Mouse (Mus musculus) urinary bladder, postnatal 25 days (tissue): ENCODE data around the gene Ppp1r27.
"Not testable (repeated sequence)": the region's sequence is repeated elsewhere in the genome, so short reads cannot be mapped to it uniquely, and the experiment has no call there.

Experiments
- DNase-seq: peaks from one replicate; pipeline ENCODE4 v3.0.0; 2022; ENCODE audit warnings: low spot score

Gene Ppp1r27

GRCm38 (mm10) chr11:120545964-120546363 is 5.0 kb downstream of the Ppp1r27 start:
- no peak for DNase-seq

DNA sequence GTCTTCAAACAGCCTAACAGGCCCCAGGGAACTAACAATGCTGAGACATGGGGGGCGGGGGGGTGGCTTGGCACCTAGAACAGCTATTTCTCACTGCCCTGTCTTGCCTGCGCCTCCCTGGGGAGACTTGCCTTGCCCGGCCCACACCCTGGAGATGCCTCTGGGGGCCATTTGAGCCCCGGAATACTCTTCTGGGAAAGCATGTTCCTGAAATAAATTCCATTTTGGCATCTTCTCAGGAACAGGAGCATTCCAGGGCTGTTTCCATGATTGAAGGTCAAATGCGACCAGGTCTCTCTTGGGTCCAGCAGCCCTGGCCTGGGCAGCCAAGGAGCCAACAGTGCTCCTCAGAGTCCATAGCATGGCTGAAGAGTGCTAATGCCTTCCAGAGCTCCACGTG is 8.6 kb downstream of the Ppp1r27 start:
- no peak for DNase-seq

GRCm38 (mm10) chr11:120541907-120542306 is 9.0 kb downstream of the Ppp1r27 start:
- no peak for DNase-seq

DNA sequence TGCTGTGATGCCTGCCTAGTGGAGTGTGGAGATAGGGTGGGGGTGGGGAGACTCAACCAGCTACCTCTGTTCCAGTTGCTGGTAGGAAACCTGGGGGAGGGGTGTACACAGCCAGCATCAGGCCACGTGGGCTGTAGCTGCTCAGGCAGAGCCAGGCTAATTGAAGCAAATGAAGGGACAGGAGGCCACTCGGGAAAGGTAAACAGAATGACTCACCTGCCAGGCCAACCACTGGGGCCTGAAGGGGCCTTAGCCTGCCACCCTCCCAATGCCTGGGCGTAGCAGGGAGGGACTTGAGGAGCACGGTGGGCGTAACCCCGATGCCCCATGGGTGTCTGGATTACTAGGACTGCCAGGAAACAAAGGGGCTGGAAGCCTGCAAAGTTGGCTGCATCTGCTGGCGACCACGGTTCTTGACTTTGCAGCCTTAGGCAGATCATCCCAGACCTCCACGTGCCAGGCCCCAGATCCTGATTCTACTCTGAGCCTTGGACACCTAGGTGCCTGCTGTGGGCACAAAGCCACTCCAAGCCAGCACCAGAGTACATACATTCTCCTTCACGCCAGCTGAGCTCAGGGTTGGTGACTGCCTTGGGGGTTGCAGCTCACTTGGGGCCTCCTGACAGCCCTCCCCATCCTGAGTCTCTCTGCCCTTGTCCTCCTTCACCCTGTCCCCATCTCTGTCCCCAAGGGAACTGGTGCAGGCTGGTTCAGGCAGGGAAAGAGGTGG is 11.5 kb downstream of the Ppp1r27 start:
- peak; percentile 35 for DNase-seq

DNA sequence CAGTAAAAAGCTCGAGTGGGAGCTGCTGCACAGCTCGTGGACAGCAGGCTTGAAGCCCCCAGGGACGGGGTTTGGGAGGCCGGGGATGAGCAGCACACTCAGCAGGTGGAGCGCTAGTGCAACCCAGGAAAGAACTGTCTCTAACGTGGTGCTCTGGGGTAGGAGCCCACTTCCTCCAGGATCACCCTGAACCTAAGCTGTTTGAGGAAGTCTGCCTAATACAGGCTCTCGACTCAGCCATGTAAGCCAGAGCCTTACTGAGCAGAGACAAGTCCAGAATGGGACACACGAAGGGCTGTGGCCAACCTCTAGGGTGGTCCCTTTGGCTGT is 12.0 kb downstream of the Ppp1r27 start:
- DNase-seq = no peak

DNA sequence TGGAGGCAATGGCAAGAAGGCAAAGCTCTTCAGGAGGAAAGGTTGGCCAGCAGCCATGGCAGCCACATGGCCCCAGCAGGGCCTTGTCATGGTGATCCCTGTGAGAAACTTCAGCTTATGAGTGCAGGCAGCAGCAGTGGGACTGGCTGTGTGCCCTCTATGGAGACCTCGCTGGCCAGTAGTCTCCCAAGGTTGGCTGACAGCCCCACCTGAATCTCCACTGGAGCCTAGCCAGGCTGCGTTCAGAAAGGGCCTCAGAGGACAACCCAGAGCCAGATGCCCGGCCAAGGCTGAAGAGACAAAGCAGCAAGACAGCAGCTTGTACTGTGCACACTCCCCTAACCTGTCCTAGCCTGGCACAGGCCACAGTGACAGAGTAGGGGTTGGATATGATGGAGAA is 12.4 kb downstream of the Ppp1r27 start:
- DNase-seq = no peak

DNA sequence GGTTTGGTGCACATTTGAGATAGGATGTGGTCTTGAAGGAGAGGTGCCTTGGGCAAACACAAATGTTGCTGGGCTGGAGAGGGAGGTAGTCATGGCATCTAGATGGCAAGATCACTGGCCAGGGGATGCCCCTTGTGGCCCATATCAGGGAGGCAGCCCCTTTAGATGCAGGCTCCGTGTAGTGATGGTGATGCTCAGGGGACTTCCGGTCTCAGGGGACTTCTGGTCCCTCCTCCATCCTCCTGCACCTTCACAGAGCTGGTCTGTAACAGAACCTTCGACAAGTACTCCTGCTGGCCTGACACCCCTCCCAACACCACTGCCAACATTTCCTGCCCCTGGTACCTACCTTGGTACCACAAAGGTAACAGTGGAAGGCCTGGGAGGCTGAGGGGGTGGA is 15.1 kb downstream of the Ppp1r27 start:
- no peak for DNase-seq

DNA sequence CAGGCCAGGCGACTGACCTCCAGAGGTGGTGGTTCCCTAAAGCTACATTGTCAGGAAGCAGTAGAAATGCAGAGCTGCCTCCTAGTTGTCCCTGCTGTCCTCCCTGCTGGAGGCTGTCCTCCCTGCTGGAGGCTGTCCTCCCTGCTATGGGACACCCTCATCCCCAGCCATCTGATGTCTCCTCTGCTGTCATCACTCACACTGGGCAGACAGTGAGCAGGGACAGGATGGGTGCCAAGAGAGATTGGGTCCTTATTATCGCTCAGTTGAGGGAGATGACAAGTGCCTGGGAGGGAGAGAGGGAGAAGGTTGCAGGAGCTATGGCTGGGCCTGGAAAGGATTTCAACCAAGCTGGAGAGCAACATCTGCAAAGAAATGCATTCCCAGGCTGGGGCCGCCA is 15.8 kb downstream of the Ppp1r27 start:
- DNase-seq = no peak

- DNase-seq = no peak
These were observed 16.8 kb downstream of the Ppp1r27 start for GRCm38 (mm10) chr11:120534093-120534492.

DNA sequence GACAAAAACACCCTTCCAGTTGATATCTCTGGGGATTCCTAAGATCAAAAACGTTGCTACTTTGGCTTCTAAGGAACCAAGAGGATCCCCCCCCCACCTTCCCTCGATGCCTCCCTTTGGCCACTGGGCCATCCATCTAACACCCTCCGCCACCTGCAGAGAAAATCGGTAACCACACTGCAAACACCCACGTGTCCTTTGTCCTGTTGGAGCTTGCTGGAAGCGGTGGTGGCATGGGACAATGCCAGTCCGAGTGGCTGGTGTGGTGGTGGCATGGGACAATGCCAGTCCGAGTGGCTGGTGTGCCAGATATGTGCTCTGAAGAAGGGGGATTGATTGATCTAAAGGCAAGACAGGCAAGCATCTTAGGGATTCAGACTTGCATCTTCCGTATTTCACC is 19.3 kb downstream of the Ppp1r27 start:
- DNase-seq = no peak

- no peak for DNase-seq
These were observed 20.6 kb downstream of the Ppp1r27 start, which contains the start of gene Gcgr for GRCm38 (mm10) chr11:120530085-120530964. Gene Gcgr, plus strand, starts transcription at chr11:120530699.

- DNase-seq = no peak
These were observed 22.0 kb downstream of the Ppp1r27 start for GRCm38 (mm10) chr11:120528903-120529302.

GRCm38 (mm10) chr11:120527690-120528354 is 23.1 kb downstream of the Ppp1r27 start:
- DNase-seq = no peak

- no peak for DNase-seq
These were observed 25.0 kb downstream of the Ppp1r27 start for GRCm38 (mm10) chr11:120525959-120526358.

DNA sequence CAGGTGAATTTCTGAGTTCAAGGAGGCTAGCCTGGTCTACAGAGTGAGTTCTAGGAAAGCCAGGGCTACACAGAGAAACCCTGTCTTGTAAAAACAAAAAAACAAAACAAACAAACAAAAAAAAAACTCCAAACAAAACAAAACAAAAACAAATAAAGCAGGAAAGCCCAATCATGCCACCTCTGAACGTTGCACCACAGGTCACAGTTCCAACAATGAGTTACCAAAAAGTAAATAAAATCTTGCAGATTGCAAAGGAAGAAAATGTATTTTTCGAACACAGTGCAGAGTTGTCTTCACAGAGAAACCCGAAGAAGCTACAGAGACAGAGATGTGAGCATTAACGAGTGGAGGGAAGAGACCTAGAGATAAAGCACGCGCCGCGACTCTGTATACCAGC is 28.4 kb downstream of the Ppp1r27 start:
- DNase-seq = no peak

DNA sequence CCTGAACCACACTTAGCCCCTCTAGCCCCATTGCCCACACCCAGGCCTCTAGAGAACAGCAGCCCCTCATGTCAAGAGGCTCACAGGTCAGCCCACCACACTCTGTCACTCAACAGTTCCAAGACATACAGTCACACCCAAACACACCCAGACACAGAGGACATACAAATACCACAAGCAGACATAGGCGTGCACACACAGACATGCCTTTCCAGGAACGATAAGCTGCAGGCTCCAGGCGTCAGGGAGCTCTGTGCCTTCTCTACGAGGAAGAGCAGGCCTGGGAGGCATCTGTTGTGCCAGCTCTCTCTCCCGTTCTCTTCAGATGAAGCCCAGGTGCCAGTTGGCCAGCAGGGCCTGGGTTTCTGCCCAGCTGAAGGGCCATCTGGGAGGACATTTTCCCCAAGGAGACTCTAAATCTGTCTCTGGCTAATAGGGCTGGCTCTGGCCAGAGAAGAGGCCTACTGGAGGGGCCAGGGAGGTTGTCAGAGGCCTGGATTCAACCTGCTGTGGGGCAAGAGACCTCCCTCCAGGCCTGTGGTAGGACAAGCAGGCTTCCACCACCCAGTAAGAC is 29.9 kb downstream of the Ppp1r27 start:
- no peak for DNase-seq

DNA sequence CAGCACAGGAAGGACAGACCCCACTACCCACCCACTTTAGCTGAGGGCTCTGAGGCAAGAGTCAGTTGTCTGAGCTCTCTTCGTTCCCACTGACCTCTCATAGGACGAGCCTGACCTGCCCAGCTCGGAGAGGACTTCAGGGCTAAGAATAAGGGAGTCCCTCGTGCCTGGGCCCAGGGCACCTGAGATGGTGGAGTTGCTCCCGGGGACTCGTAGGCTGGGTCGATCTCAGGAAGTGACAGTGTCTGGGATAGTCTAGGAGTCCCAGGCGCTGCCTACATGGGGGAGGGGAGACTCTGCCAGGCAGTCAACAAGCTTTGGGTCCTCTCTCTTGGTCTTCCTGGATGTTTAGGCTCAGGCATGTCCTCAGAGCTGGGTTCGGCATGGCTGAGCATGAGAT is 30.4 kb downstream of the Ppp1r27 start:
- DNase-seq = no peak

GRCm38 (mm10) chr11:120519738-120520137 is 31.2 kb downstream of the Ppp1r27 start:
- DNase-seq = no peak

GRCm38 (mm10) chr11:120518558-120518957 is 32.4 kb downstream of the Ppp1r27 start:
- no peak for DNase-seq

GRCm38 (mm10) chr11:120518027-120518426 is 32.9 kb downstream of the Ppp1r27 start:
- DNase-seq = no peak

DNA sequence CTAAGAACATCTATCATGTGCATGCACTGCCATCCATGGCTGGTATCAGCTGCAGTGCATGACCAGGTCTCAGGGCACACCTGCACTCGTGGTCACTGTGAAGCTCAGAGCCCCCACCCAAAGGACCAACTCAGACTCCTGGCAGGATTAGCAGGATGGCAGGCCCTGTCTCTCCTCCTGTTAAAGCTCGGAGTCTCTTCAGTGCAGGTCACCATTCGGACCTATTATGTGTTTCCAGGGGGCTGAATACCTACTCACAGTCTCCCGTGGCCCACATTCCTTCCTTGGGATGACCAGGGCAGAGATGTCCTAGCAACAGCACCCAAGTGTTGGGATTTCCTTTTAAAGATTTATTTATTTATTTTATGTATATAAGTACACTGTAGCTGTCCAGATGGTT is 33.8 kb downstream of the Ppp1r27 start:
- no peak for DNase-seq

- DNase-seq = peak; percentile 88
These were observed 35.3 kb downstream of the Ppp1r27 start for GRCm38 (mm10) chr11:120515611-120516010.

DNA sequence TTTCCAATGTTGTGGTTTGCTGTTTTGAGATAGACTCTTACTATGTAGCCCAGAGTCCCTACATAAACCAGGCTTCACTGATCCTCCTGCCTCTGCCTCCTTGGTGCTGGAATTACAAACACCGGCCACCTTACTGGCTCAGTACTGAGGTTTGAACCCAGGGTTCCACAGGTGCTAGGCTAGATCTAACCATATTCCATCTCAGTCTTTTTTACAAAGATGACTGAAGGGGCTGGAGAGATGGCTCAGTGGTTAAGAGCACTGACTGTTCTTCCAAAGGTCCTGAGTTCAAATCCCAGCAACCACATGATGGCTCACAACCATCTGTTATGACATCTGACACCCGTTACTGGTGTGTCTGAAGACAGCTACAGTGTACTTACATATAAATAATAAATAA is 36.7 kb downstream of the Ppp1r27 start:
- not testable (repeated sequence) for DNase-seq
